Mouse (Mus musculus) myocyte (in vitro differentiated cells): ENCODE data around the gene Sec24c. TPM values are rescaled to one million over a fixed set of nuclear protein-coding genes. Genes with fewer than 3 reads are reported as not detected.
A peak's percentile ranks its signal among the peaks of the same experiment; 100 is the strongest.

ENCODE experiments used
- H3K27me3 ChIP-seq: one replicate; pipeline ENCODE4 v1.6.1; 2011; ENCODE audit not compliant: control insufficient read depth, insufficient read depth, insufficient read length
- H3K36me3 ChIP-seq: one replicate; pipeline ENCODE4 v1.6.1; 2011; ENCODE audit not compliant: control insufficient read depth, insufficient read depth
- H3K4me2 ChIP-seq: one replicate; pipeline ENCODE4 v1.6.1; 2011; ENCODE audit warnings: low read depth, control low read depth
- H3K4me3 ChIP-seq: one replicate; pipeline ENCODE4 v1.5.1; 2011; ENCODE audit warnings: mild to moderate bottlenecking, control low read depth, moderate library complexity
- H3K79me2 ChIP-seq: one replicate; pipeline ENCODE4 v1.6.1; 2011; ENCODE audit not compliant: control insufficient read depth, insufficient read depth
- H3ac ChIP-seq: one replicate; pipeline ENCODE4 v1.6.1; 2011; ENCODE audit not compliant: control insufficient read depth, insufficient read length
- CEBPB ChIP-seq: IDR thresholded peaks from 2 replicates; pipeline ENCODE4 v1.6.1; 2011; ENCODE audit warnings: mild to moderate bottlenecking, moderate library complexity; ENCODE audit not compliant: poor library complexity, insufficient read depth, severe bottlenecking
- E2F4 ChIP-seq: IDR thresholded peaks from one replicate; pipeline ENCODE4 v1.6.1; 2011; ENCODE audit warnings: mild to moderate bottlenecking, control low read depth, moderate library complexity; ENCODE audit not compliant: insufficient read depth
- MAX ChIP-seq: IDR thresholded peaks from one replicate; pipeline ENCODE4 v1.6.1; 2011; ENCODE audit warnings: low read depth, mild to moderate bottlenecking, control low read depth
- MYOD1 ChIP-seq, 3 experiments: IDR thresholded peaks; one replicate each; pipeline ENCODE4 v1.6.1; 2011; ENCODE audit warnings: control low read depth in 2 of 3, low read depth in 2 of 3, mild to moderate bottlenecking in 2 of 3, moderate library complexity in 1 of 3; ENCODE audit not compliant: insufficient read length in 2 of 3, control insufficient read depth in 1 of 3
- MYOG ChIP-seq, 3 experiments: IDR thresholded peaks; one replicate each; pipeline ENCODE4 v1.6.1; 2011; ENCODE audit warnings: control low read depth in 2 of 3, low read depth in 2 of 3, mild to moderate bottlenecking in 2 of 3; ENCODE audit not compliant: insufficient read length in 2 of 3, control insufficient read depth in 1 of 3, insufficient read depth in 1 of 3
- POLR2A ChIP-seq: IDR thresholded peaks from one replicate; pipeline ENCODE4 v1.6.1; 2011; ENCODE audit warnings: low read depth, mild to moderate bottlenecking, control low read depth, moderate library complexity; ENCODE audit not compliant: insufficient read length
- POLR2AphosphoS2 ChIP-seq: IDR thresholded peaks from one replicate; pipeline ENCODE4 v1.6.1; 2011; ENCODE audit warnings: low read depth, control low read depth; ENCODE audit not compliant: insufficient read length
- REST ChIP-seq: IDR thresholded peaks from one replicate; pipeline ENCODE4 v1.6.1; 2011; ENCODE audit warnings: mild to moderate bottlenecking, control low read depth, moderate library complexity; ENCODE audit not compliant: insufficient read depth, insufficient read length
- SRF ChIP-seq: IDR thresholded peaks from one replicate; pipeline ENCODE4 v1.6.1; 2011; ENCODE audit warnings: low read depth; ENCODE audit not compliant: control insufficient read depth, insufficient read length
- TCF12 ChIP-seq: IDR thresholded peaks from one replicate; pipeline ENCODE4 v1.6.1; 2011; ENCODE audit warnings: mild to moderate bottlenecking, control low read depth; ENCODE audit not compliant: poor library complexity, insufficient read depth, severe bottlenecking
- TCF3 ChIP-seq: IDR thresholded peaks from one replicate; pipeline ENCODE4 v1.6.1; 2011; ENCODE audit warnings: low read depth, control low read depth; ENCODE audit not compliant: insufficient read length
- USF1 ChIP-seq: IDR thresholded peaks from one replicate; pipeline ENCODE4 v1.6.1; 2011; ENCODE audit warnings: low read depth, mild to moderate bottlenecking, control low read depth, moderate library complexity
- polyA plus RNA-seq: library from polyadenylated mRNA; unstranded; fragments of >200 nt; fragmentation: generic; extraction: Trizol; gene quantifications from one replicate; pipeline ENCODE4 v1.2.1, GENCODE M21; 2012; ENCODE audit warnings: missing spikeins

Sec24c gene
- polyA plus RNA-seq, 1 experiment: 68.6 TPM

- no peak overlapping the region for H3K4me3 ChIP-seq
- H3K79me2 ChIP-seq: peaks cover 6% of the 10 kb centered on the region
- peaks cover 85% of the 10 kb centered on the region for H3K36me3 ChIP-seq
- no peaks in the 10 kb centered on the region for H3K27me3 ChIP-seq
- TF ChIP-seq E2F4 (no peak), MAX (no peak), POLR2AphosphoS2 (no peak), MYOD1 (IDR thresholded peaks at IDR 0.05; ENCODE audit: control insufficient read depth in 1 of 3, insufficient read length in 2 of 3, low read depth in 2 of 3) (no peak), CEBPB (no peak), TCF12 (no peak), REST (no peak), SRF (no peak), TCF3 (no peak), USF1 (no peak), MYOG (IDR thresholded peaks at IDR 0.05; ENCODE audit: control insufficient read depth in 1 of 3, insufficient read depth in 1 of 3, insufficient read length in 2 of 3, low read depth in 2 of 3) (no peak), POLR2A (no peak)
- H3K4me2 ChIP-seq: no peak overlapping the region
- H3ac ChIP-seq: no peak overlapping the region
These were observed 12.5 kb downstream of the Sec24c start for GRCm38 (mm10) chr14:20686576-20686975.

GRCm38 (mm10) chr14:20689009-20689408, 14.9 kb downstream of the Sec24c start:
- no peak overlapping the region for H3ac ChIP-seq
- no peaks in the 10 kb centered on the region for H3K27me3 ChIP-seq
- peaks cover 91% of the 10 kb centered on the region for H3K36me3 ChIP-seq
- H3K4me3 ChIP-seq: no peak overlapping the region
- TF ChIP-seq USF1: no peak
- no peak for TF ChIP-seq E2F4
- no peak for TF ChIP-seq MYOD1 (IDR thresholded peaks at IDR 0.05; ENCODE audit: control insufficient read depth in 1 of 3, insufficient read length in 2 of 3, low read depth in 2 of 3)
- H3K4me2 ChIP-seq: no peak overlapping the region
- peaks cover 4% of the 10 kb centered on the region for H3K79me2 ChIP-seq

GRCm38 (mm10) chr14:20691772-20692171, 17.7 kb downstream of the Sec24c start:
- Histone ChIP-seq H3K36me3 (peaks cover 71% of the 10 kb centered on the region), H3K4me2 (no peak overlapping the region), H3K27me3 (no peaks in the 10 kb centered on the region), H3K4me3 (no peak overlapping the region), H3K79me2 (peaks cover 14% of the 10 kb centered on the region), H3ac (no peak overlapping the region)
- TF ChIP-seq USF1 (no peak), POLR2AphosphoS2 (peak; percentile 62), E2F4 (no peak), CEBPB (no peak), POLR2A (peak; percentile 26)

GRCm38 (mm10) chr14:20693589-20694101, 19.5 kb downstream of the Sec24c start:
- no peak overlapping the region for H3K4me2 ChIP-seq
- no peak overlapping the region for H3K4me3 ChIP-seq

DNA sequence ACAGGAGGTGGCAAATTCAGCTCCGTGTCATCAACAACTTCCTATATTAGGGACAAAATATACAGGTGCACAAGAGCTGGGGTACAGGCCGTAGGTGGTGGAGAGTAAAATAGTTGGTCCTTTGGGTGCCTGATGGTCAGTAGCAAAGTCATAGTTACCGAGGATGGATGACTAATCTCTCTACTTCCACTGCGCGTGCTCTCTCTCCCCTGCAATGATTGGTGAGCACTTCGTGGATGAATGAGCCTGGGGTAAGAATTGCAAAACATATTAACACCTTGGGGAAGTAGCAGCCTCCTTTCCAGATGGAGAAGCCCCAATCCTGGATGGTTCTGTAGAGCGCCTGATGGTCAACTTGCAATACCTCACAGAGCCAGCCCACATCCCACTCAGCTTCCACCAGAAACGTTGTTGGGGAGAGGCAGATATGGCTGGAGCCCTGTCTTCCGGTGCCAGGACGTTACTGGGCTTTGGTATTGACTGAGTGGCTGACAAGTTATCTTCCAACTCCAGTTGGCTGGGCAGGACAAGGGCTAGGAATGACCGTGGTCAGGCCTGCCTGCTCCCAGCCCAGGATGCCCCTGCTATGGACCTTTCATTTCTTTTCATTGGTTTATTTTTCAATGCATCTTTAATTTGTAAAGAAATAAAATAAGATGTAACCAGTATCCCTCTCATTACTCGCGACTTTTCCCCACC, 20.2 kb downstream of the Sec24c start:
- Histone ChIP-seq H3ac (peak overlapping the region; percentile 99), H3K4me3 (peak overlapping the region; percentile 40), H3K36me3 (peaks cover 45% of the 10 kb centered on the region), H3K79me2 (peaks cover 40% of the 10 kb centered on the region), H3K4me2 (peak overlapping the region; percentile 64), H3K27me3 (no peaks in the 10 kb centered on the region)
- TF ChIP-seq MAX (no peak), MYOD1 (IDR thresholded peaks at IDR 0.05; ENCODE audit: control insufficient read depth in 1 of 3, insufficient read length in 2 of 3, low read depth in 2 of 3) (no peak), CEBPB (no peak), TCF3 (no peak), USF1 (no peak)

More at GRCm38 (mm10) chr14:20693589-20694101, 19.5 kb downstream of the Sec24c start:
- Histone ChIP-seq H3K36me3 (peaks cover 52% of the 10 kb centered on the region), H3K27me3 (no peaks in the 10 kb centered on the region), H3ac (no peak overlapping the region), H3K79me2 (peaks cover 33% of the 10 kb centered on the region)
- TF ChIP-seq E2F4 (no peak), POLR2AphosphoS2 (peak; percentile 25)
